Mouse (Mus musculus): ENCODE results near the gene Mchr1. TPM values are rescaled to one million over a fixed set of nuclear protein-coding genes. Genes with fewer than 3 reads are reported as not detected.
"Not testable (repeated sequence)": the region's sequence is repeated elsewhere in the genome, so short reads cannot be mapped to it uniquely, and the experiment has no call there.

Mchr1 gene
- total RNA-seq, 2 experiments from 2014 or later, result 23.6 to 27.5 TPM

DNA sequence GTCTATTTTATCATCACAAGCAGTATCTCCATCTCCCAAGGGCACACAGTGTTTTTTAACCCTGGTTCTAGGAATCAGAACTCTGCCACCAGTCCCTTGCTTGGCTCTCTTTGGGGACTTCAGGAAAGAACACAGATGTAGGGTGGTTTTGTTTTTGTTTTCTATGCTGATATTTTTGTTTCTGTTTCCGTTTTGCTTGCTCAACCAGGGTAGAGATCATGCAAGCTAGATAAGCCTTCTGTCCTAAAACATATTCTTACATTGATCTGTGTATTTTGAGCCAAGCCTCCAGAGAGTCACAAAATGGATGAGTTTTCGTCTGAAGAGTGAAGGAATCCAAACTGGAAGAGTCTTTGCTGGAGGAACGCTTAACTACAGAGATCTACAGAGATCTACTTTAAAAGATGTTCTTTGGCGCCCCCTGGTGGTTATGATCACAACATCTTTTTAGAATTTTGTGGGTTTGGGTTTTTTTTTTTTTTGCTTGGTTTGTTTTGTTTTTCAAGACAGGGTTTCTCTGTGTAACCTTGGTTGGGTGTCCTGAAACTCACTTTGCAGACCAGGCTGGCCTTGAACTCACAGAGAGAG, 35.8 kb upstream of the Mchr1 start:
- no peak overlapping the region for H3K4me3 ChIP-seq
- intact Hi-C loops (cut with DNase I), result loop anchor here (10.0 kb wide), 1 partner anchor 495 kb away; no protein-coding TSS in a partner anchor
- H3K27ac ChIP-seq, result no peak overlapping the region
- peak; percentile 52 to 56 for DNase-seq (ENCODE audit: extremely low spot score in 1 of 2, low spot score in 2 of 2)
- TF ChIP-seq CTCF (IDR thresholded peaks at IDR 0.05), result peak; percentile 67

DNA sequence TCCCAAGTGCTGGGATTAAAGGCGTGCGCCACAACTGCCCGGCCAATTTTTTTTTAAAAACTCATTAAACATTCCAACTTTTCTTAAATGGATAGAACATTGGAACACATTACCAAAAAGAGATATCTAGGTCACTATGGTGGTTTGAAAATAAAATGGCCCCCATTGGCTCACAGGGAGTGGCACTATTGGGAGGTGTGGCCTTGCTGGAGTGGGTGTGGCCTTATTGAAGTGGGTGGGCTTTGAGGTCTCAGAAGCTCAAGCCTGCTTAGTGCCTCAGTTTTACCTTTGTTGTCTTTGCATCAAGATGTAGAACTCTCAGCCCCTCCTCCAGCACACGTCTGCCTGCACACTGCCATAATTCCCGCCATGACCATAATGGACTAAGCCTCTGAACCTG, 32.8 kb upstream of the Mchr1 start:
- TF ChIP-seq CTCF (IDR thresholded peaks at IDR 0.05), result no peak
- intact Hi-C loops (cut with DNase I), result no loop called here
- H3K27ac ChIP-seq, result no peak overlapping the region
- DNase-seq (ENCODE audit: extremely low spot score in 1 of 2, low spot score in 2 of 2), result no peak
- no peak overlapping the region for H3K4me3 ChIP-seq

DNA sequence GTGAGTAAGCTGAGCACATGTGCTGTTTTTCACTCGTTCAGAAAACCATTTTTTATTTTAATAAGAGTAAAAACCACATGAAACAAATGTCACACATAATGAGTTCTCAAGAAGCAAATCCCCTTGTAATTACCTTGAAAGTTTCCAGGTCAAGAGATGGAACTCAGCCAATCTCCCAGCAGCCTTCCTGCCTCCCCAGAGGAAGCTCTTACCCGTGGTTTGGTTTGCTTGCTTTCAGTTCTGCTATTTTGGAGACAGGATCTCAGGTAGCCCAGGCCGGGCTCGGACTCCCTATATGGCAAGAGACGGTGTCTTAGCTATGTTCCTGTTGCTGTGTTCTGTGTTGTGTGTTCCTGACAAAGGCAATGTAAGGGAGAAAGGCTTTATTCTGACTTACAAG, 24.8 kb upstream of the Mchr1 start:
- no peak for TF ChIP-seq CTCF (IDR thresholded peaks at IDR 0.05)
- intact Hi-C loops (cut with DNase I), result no loop called here
- no peak overlapping the region for H3K27ac ChIP-seq
- no peak overlapping the region for H3K4me3 ChIP-seq
- DNase-seq (ENCODE audit: extremely low spot score in 1 of 2, low spot score in 2 of 2), result no peak

DNA sequence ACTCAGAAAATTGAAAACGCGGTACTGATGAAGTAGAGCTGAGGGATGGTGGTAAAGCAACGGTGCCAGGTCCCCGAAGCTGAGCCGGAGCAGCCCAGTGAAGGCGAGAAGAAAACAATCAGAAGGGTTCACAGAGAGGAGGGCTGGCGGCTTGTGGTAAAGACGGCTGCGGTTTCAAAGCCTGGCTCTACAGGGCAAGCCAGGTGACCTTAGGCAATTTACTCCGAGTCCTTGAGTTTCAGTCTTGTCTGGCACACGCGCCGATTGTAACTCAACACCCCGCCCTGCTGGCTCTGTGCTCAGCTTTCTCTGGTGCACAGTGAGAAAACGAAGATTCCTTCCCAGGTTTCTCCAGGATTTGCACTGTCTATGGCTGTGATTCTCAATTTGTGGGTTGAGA, 22.3 kb upstream of the Mchr1 start:
- H3K27ac ChIP-seq, result no peak overlapping the region
- DNase-seq (ENCODE audit: extremely low spot score in 1 of 2, low spot score in 2 of 2), result no peak
- intact Hi-C loops (cut with DNase I), result no loop called here
- no peak overlapping the region for H3K4me3 ChIP-seq
- TF ChIP-seq CTCF (IDR thresholded peaks at IDR 0.05), result no peak

DNA sequence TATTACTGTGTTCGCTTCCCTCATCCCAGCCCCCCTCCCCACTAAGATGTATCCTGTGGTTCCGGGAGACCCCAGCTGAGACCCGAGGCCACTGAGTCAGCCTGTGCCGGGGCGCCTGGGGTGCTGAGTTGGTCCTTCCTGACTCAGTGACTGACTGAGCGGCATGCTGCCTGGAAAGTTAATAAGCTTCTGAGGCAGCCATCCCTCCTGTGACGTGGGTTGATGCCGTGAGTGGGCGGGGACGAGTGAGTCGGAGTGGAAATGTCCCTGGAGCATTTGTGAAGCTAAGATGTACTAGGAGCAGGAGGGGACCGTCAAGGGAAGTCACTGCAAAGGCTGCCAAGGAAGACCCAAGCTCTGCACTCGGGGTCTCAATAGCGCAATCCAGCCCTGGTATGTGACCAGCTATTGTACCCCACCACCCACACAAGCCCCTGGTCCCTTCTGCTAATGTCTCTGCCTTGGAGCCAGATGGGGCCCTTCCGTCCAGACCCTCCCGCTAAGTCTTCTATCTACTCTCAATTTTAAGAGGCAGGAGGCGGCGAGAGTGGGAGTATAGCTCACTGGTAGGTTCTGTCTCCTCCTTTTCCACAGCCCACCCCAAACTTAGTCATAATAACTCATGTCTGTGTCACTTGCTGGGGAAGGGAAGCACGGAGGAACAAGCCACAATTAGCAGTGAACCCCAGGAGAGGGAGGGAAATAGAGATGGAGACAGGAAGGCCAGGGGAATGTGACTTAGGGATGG, 18.2 kb upstream of the Mchr1 start:
- Histone ChIP-seq H3K27ac (peak overlapping the region; percentile 53), H3K4me3 (no peak overlapping the region)
- intact Hi-C loops (cut with DNase I), result loop anchor here (1.0 kb wide), 1 partner anchor 76 kb away; no protein-coding TSS in a partner anchor
- TF ChIP-seq CTCF (IDR thresholded peaks at IDR 0.05), result no peak
- peak; percentile 76 to 77 for DNase-seq (ENCODE audit: extremely low spot score in 1 of 2, low spot score in 2 of 2)

DNA sequence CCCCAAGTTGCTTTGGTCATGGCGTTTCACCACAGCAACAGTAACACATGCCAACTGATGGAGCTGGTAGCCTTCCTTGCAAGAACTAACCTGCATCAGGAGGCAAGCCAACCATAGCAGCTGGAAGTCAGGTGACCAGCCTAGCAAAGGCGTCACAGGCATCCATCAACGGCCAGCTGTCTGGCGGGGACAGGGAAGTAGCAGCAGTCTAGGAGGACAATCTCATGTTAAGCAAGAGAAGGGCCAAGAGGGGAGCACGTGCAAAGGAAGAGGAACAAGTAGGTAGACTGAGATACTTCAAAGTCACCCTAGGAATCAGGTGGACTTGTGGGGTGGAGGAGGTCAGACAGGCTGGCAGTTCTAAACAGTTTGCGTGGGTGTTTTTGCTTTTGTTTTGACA, 16.2 kb upstream of the Mchr1 start:
- TF ChIP-seq CTCF (IDR thresholded peaks at IDR 0.05), result no peak
- no peak overlapping the region for H3K4me3 ChIP-seq
- intact Hi-C loops (cut with DNase I), result no loop called here
- DNase-seq (ENCODE audit: extremely low spot score in 1 of 2, low spot score in 2 of 2), result no peak
- H3K27ac ChIP-seq, result no peak overlapping the region

DNA sequence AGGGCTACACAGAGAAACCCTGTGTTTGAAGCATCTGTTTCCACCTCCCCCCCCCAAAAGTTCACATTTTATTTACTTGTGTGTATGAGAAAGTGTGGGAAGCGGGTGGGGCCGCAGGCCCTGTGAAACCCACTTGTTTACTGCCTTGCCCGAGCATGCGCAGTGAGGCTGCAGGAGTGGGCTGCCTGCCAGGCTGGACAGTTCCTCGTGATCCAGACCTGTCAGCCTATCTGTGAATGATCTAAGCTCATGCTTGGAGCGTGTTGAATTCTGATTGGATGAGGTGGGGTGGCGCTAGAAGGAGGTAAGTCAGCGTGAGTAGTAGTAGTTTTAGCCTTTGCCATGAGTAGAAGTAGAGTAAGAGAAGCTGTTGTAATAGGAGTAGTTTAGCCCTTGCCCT, 15.2 kb upstream of the Mchr1 start:
- not testable (repeated sequence) for H3K4me3 ChIP-seq

DNA sequence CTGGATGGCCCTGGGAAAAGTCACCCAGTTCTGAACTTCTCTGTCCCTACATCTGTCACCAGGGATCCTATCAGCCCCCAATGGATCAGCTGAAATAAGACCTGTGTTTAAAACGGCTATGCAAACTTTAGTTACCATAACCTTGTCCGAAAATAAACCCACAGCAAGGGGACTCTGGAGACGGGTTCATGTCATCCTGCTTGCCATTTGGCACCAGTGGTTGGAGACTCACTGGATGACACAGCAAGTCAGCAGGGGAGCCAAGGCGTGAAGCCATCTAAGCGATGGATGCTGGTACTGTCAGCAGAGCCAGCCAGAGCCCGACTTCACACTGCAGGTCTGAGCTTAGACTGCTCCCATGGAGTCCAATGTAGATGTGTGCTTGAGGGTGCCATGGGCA, 13.9 kb upstream of the Mchr1 start:
- no peak overlapping the region for H3K27ac ChIP-seq
- no peak overlapping the region for H3K4me3 ChIP-seq
- TF ChIP-seq CTCF (IDR thresholded peaks at IDR 0.05), result no peak
- intact Hi-C loops (cut with DNase I), result no loop called here
- DNase-seq (ENCODE audit: extremely low spot score in 1 of 2, low spot score in 2 of 2), result no peak

More for the DNA sequence above, 15.2 kb upstream of the Mchr1 start:
- DNase-seq (ENCODE audit: extremely low spot score in 1 of 2, low spot score in 2 of 2); intact Hi-C loops (cut with DNase I); H3K27ac ChIP-seq: not testable (repeated sequence)

DNA sequence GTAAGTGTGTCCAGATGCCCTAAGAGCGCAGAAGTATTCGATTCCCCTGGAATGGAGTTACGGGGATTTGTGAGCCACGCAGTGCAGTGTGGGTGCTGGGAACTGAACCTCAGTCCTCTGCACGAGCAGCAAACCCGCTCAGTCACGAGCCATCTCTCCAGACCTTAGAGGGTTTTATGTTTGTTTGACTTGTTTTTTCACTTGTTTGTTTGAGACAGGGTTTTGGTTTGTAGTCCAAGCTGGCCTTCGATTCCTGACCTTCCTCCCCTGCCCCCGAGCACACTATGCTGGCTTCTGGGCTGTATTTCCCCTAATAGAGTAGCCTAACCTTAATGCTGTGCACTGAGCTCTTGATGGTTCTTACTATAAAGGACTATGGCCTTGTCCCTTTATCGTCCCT, 10.3 kb upstream of the Mchr1 start:
- no peak for TF ChIP-seq CTCF (IDR thresholded peaks at IDR 0.05)
- Histone ChIP-seq H3K27ac (no peak overlapping the region), H3K4me3 (no peak overlapping the region)
- intact Hi-C loops (cut with DNase I), result no loop called here
- no peak for DNase-seq (ENCODE audit: extremely low spot score in 1 of 2, low spot score in 2 of 2)

DNA sequence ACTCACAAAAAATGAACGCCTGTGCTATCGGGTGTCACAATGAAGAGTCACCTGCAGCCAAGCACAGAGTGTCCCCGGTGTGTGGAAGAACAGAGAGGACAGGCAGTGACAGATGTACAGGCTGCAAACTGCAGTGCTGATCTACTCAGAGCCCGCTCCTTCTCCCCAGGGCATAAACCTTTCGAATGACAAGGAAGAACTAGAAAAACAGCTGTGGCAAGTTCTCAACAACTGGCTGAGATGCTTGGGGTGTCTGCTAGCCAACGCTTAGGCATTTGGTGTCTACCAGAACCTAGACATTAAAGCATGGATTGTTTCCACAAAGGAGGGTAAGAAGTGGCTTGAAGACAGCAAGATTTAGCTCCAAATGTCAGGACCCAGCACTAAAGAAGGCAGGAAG, 9.6 kb upstream of the Mchr1 start:
- Histone ChIP-seq H3K27ac (no peak overlapping the region), H3K4me3 (no peak overlapping the region)
- intact Hi-C loops (cut with DNase I), result no loop called here
- TF ChIP-seq CTCF (IDR thresholded peaks at IDR 0.05), result no peak
- no peak for DNase-seq (ENCODE audit: extremely low spot score in 1 of 2, low spot score in 2 of 2)

DNA sequence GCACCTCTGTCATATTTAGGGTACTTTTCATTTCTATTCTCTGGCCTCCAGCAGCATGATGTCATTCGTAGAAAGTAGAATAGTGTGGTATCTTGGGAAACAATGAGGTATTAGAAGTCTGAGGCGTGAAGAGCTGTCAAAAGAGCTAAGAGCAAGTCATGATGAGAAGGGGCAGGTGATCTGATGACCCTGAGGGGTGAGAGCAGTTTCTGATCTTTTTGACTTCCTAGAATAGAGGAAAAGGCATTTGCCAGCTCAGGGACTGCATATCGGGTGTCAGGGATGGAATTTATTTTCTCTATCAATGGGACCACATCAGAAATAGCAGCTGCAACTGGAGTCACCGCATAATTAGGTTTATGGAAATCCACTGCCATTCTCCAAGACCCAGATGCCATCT, 8.5 kb upstream of the Mchr1 start:
- no peak for DNase-seq (ENCODE audit: extremely low spot score in 1 of 2, low spot score in 2 of 2)
- intact Hi-C loops (cut with DNase I), result no loop called here
- no peak for TF ChIP-seq CTCF (IDR thresholded peaks at IDR 0.05)
- Histone ChIP-seq H3K4me3 (no peak overlapping the region), H3K27ac (no peak overlapping the region)

DNA sequence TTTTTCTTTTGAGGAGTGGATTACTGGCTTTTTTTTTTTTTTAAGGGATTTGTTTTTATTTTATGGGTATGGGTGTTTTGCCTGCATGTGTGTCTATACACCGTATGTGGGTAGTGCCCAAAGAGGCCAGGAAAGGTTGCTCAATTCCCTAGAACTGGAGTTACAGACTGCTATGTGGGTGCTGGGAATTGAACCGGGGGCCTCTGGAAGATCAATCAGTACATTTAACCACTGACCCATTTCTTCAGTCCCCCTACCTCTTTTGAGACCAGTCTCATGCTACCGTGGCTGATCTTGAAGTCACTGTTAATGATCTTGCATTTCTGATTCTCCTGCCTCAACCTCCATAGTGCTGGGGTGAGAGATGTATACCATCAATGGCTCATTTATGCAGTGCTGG, 8.0 kb upstream of the Mchr1 start:
- Histone ChIP-seq H3K4me3 (no peak overlapping the region), H3K27ac (no peak overlapping the region)
- DNase-seq (ENCODE audit: extremely low spot score in 1 of 2, low spot score in 2 of 2), result no peak
- no peak for TF ChIP-seq CTCF (IDR thresholded peaks at IDR 0.05)
- intact Hi-C loops (cut with DNase I), result no loop called here

DNA sequence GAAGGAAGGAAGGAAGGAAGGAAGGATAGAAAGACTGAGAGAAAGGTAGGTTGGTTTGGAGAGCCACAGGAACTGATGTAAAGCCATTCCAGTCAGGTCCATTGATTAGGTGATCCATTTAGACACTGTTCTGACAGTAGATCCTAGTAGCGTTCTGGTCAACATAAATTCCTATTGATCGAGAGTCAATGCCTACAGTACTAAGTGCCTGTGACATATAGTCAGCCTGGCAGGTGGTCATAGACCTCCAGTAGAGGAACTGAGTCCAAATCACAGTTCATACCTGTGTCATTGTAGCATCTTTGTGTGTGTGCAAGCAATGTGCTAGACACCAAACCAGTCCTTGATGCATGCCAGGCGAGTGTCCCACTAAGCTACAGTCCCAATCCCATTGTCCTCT, 7.0 kb upstream of the Mchr1 start:
- no peak for TF ChIP-seq CTCF (IDR thresholded peaks at IDR 0.05)
- intact Hi-C loops (cut with DNase I), result no loop called here
- DNase-seq (ENCODE audit: extremely low spot score in 1 of 2, low spot score in 2 of 2), result no peak
- Histone ChIP-seq H3K4me3 (no peak overlapping the region), H3K27ac (no peak overlapping the region)
